Mouse (Mus musculus): Measurements from ENCODE around the gene Cyp8b1.

- TF ChIP-seq POLR2A (IDR thresholded peaks at IDR 0.05; ENCODE audit: insufficient read depth, low read depth, low read length): no peak
- peak; percentile 44; the same call in 1 of the 2 replicates for TF ChIP-seq EP300 (IDR thresholded peaks at IDR 0.05; ENCODE audit: insufficient read depth, low read depth, low read length)
- peak; percentile 98 for TF ChIP-seq CTCF (IDR thresholded peaks at IDR 0.05)
These were observed 38.9 kb downstream of the Cyp8b1 start for GRCm38 (mm10) chr9:121877052-121877740.

All from heart, adult 2 months (tissue).